Mouse (Mus musculus) thymus, adult 2 months (tissue): ENCODE measurements at regions not wholly inside any gene's neighbourhood (a gene's known extent, or its start where the extent isn't known, plus 50 kb on each side); places are given as distances from the start of the nearest gene placed in this dataset.

Experiments used
- CTCF ChIP-seq: fragments of 200-500 bp; IDR thresholded peaks from 2 replicates; pipeline ENCODE4 v1.5.1; 2012; ENCODE audit warnings: mild to moderate bottlenecking, control low read depth, low read length, moderate library complexity, borderline replicate concordance; ENCODE audit not compliant: control insufficient read depth, poor library complexity, insufficient read depth; ENCODE audit errors: extremely low read depth
- POLR2A ChIP-seq: fragments of 200-500 bp; IDR thresholded peaks from 2 replicates; pipeline ENCODE4 v1.6.1; 2012; ENCODE audit warnings: mild to moderate bottlenecking, low read length, control low read depth, moderate library complexity; ENCODE audit not compliant: control insufficient read depth, poor library complexity, insufficient read depth; ENCODE audit errors: extremely low read depth

DNA sequence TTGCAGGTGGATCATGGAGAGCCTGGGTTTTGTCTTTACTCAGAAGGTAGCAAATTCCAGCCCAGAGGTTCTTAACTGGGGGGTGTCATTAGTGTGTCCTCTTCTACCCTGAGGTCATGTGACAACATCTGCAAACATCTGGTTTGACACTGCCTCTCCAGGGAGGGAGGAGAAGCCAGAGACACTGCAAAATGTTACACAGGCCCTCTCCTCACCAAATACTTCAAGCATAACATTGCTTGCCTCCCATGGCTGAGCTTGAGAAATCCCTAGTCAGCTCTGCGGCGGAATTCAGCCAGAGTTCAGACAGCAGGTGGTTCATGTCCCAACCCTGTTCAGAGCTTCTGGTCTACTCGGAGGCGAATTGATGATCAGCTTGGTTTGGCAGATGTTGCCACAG lies 178.4 kb upstream of the Prok2 start:
- TF ChIP-seq POLR2A (no peak), CTCF (no peak)
